Mouse (Mus musculus) CH12.LX (cell line): ENCODE measurements around the gene Rubcnl. TPM values are rescaled to one million over a fixed set of nuclear protein-coding genes. Genes with fewer than 3 reads are reported as not detected.

Experiments used
- DNase-seq: peaks from one replicate; pipeline ENCODE4 v3.0.0-alpha.2; 2013; ENCODE audit errors: extremely low read depth
- H3K27ac ChIP-seq: 2 replicates; pipeline ENCODE4 v1.5.1; 2012; ENCODE audit warnings: low read depth, mild to moderate bottlenecking, control low read depth, moderate library complexity; ENCODE audit not compliant: insufficient read depth
- H3K27me3 ChIP-seq: replicated peaks from 2 replicates; pipeline ENCODE3; 2012; ENCODE audit warnings: inconsistent platforms
- H3K36me3 ChIP-seq, 2 experiments: replicated peaks in 1 of 2; 2 replicates each; pipeline versions ENCODE3 to v1.6.1; 2012; ENCODE audit warnings: inconsistent platforms in 1 of 2, low read length in 1 of 2, mild to moderate bottlenecking in 1 of 2, mixed read lengths in 1 of 2, moderate library complexity in 1 of 2; ENCODE audit not compliant: control insufficient read depth in 1 of 2, insufficient read depth in 1 of 2
- H3K4me1 ChIP-seq, 2 experiments: 2 replicates each; pipeline ENCODE4 v1.6.1; 2012; ENCODE audit warnings: inconsistent platforms in 1 of 2, moderate library complexity in 1 of 2; ENCODE audit not compliant: insufficient read depth in 2 of 2, control insufficient read depth in 1 of 2
- H3K4me2 ChIP-seq: 2 replicates; pipeline ENCODE4 v1.6.1; 2012; ENCODE audit warnings: low read depth, mild to moderate bottlenecking, control low read depth; ENCODE audit not compliant: poor library complexity, insufficient read depth, severe bottlenecking
- H3K4me3 ChIP-seq, 3 experiments: fragments of 150-350 bp in 1 of 3; sonication (generic) in 1 of 3; replicated peaks in 1 of 3; 2 replicates each; pipeline versions ENCODE3 to v1.5.1; 2011 to 2012; ENCODE audit warnings: low read depth in 2 of 3, low read length in 2 of 3, mild to moderate bottlenecking in 2 of 3, moderate library complexity in 2 of 3, control low read depth in 1 of 3, improper control_type of control experiment in 1 of 3, inconsistent platforms in 1 of 3, mixed read lengths in 1 of 3; ENCODE audit not compliant: poor library complexity in 1 of 3
- H3K79me2 ChIP-seq: replicated peaks from 2 replicates; pipeline ENCODE4 v1.6.1; 2012; ENCODE audit warnings: mild to moderate bottlenecking, moderate library complexity; ENCODE audit not compliant: control insufficient read depth, poor library complexity, insufficient read depth, severe bottlenecking; ENCODE audit errors: extremely low read depth
- H3K9ac ChIP-seq: 2 replicates; pipeline ENCODE4 v1.6.1; 2012; ENCODE audit warnings: low read depth, mild to moderate bottlenecking, control low read depth, moderate library complexity; ENCODE audit not compliant: insufficient read depth
- H3K9me3 ChIP-seq: replicated peaks from 2 replicates; pipeline ENCODE3; 2012; ENCODE audit warnings: low read length, inconsistent platforms, mixed read lengths
- CHD1 ChIP-seq: IDR thresholded peaks from 2 replicates; pipeline ENCODE4 v1.6.1; 2012; ENCODE audit warnings: low read depth, low read length, improper control_type of control experiment, inconsistent platforms
- CHD2 ChIP-seq: IDR thresholded peaks from 2 replicates; pipeline ENCODE4 v1.6.1; 2011; ENCODE audit warnings: low read length, improper control_type of control experiment
- ELF1 ChIP-seq: IDR thresholded peaks from 2 replicates; pipeline ENCODE4 v1.6.1; 2014; ENCODE audit warnings: low read depth, mild to moderate bottlenecking, inconsistent platforms, low read length, improper control_type of control experiment
- JUND ChIP-seq: conservative IDR thresholded peaks from 2 replicates; pipeline ENCODE4 v1.6.1; 2011; ENCODE audit warnings: low read depth, low read length, improper control_type of control experiment
- MAX ChIP-seq: IDR thresholded peaks from 2 replicates; pipeline ENCODE4 v1.6.1; 2011; ENCODE audit warnings: low read length, improper control_type of control experiment
- MEF2A ChIP-seq: IDR thresholded peaks from 2 replicates; pipeline ENCODE4 v1.6.1; 2014; ENCODE audit warnings: low read depth, mild to moderate bottlenecking, inconsistent platforms, low read length, improper control_type of control experiment, borderline replicate concordance
- NELFE ChIP-seq: IDR thresholded peaks from 2 replicates; pipeline ENCODE4 v1.6.1; 2011; ENCODE audit warnings: low read depth, low read length, improper control_type of control experiment
- NRF1 ChIP-seq: IDR thresholded peaks from 2 replicates; pipeline ENCODE4 v1.6.1; 2014; ENCODE audit warnings: low read depth, mild to moderate bottlenecking, inconsistent platforms, low read length, improper control_type of control experiment, moderate library complexity
- RAD21 ChIP-seq: IDR thresholded peaks from 2 replicates; pipeline ENCODE4 v1.6.1; 2011; ENCODE audit warnings: low read depth, mild to moderate bottlenecking, low read length, improper control_type of control experiment, moderate library complexity
- TBP ChIP-seq: conservative IDR thresholded peaks from 2 replicates; pipeline ENCODE4 v1.6.1; 2011; ENCODE audit warnings: low read depth, low read length, improper control_type of control experiment
- USF1 ChIP-seq: IDR thresholded peaks from 2 replicates; pipeline ENCODE4 v1.6.1; 2014; ENCODE audit warnings: low read depth, mild to moderate bottlenecking, inconsistent platforms, low read length, improper control_type of control experiment
- ZC3H11A ChIP-seq: IDR thresholded peaks from 2 replicates; pipeline ENCODE4 v1.6.1; 2012; ENCODE audit warnings: low read depth, mild to moderate bottlenecking, inconsistent platforms, low read length, improper control_type of control experiment
- dilution Hi-C: fragments of 300-500 bp; cut with MboI; formaldehyde crosslinking; loops from 2 replicates; pipeline ENCODE4 v1.14.3; 2020; ENCODE audit warnings: low sequenced_read_pairs; ENCODE audit not compliant: extremely low pct_unique_long_range_greater_than_20kb, extremely low pct_ligation_motif_present
- in situ Hi-C: fragments of 300-500 bp; cut with MboI; formaldehyde crosslinking; loops from 3 replicates; pipeline ENCODE4 v1.14.3; 2019; ENCODE audit warnings: low sequenced_read_pairs, low pct_ligation_motif_present, low pct_unique_long_range_greater_than_20kb, mixed read lengths
- polyA plus RNA-seq: library from polyadenylated mRNA; unstranded; fragments of >175 nt; gene quantifications from 2 replicates; pipeline ENCODE4 v1.2.1, GENCODE M21; 2012; ENCODE audit warnings: low read depth; ENCODE audit not compliant: insufficient read length
- total RNA-seq, 2 experiments: library from RNA; depleted of rRNA; stranded (reverse); fragments of 300-350 nt in 1 of 2; fragments of >200 nt in 1 of 2; gene quantifications; 2 replicates each; pipeline ENCODE4 v1.2.3; 2012 to 2014

The Rubcnl gene
- total and polyA plus RNA-seq, 3 experiments = 24.7 to 27.2 (median 24.9) TPM

GRCm38 (mm10) chr14:74976972-74977371, 38.9 kb upstream of the Rubcnl start:
- no peak for TF ChIP-seq MAX
- peak; percentile 22; the same call in 1 of the 2 replicates for TF ChIP-seq ELF1
- TF ChIP-seq ZC3H11A = no peak
- Histone ChIP-seq H3K9me3 (no peaks in the 10 kb centered on the region), H3K27me3 (no peaks in the 10 kb centered on the region), H3K36me3 (peaks cover 0 to 19% of the 10 kb centered on the region in 2 experiments), H3K4me1 (peaks cover 6 to 30% of the 10 kb centered on the region in 2 experiments), H3K79me2 (no peaks in the 10 kb centered on the region), H3K9ac (no peak overlapping the region), H3K27ac (no peak overlapping the region), H3K4me3 (no peak overlapping the region), H3K4me2 (no peak overlapping the region)
- peak; percentile 22 for DNase-seq
- in situ Hi-C loops = no loop called here
- dilution Hi-C loops = no loop called here

GRCm38 (mm10) chr14:74981016-74981415, 34.8 kb upstream of the Rubcnl start:
- in situ Hi-C loops = no loop called here
- Histone ChIP-seq H3K4me2 (no peak overlapping the region), H3K27me3 (no peaks in the 10 kb centered on the region), H3K79me2 (no peaks in the 10 kb centered on the region), H3K36me3 (peaks cover 0 to 32% of the 10 kb centered on the region in 2 experiments), H3K4me1 (peaks cover 6 to 21% of the 10 kb centered on the region in 2 experiments), H3K27ac (no peak overlapping the region), H3K4me3 (no peak overlapping the region), H3K9me3 (no peaks in the 10 kb centered on the region), H3K9ac (no peak overlapping the region)
- DNase-seq = no peak
- TF ChIP-seq MEF2A (no peak), CHD2 (no peak), RAD21 (no peak), USF1 (no peak), JUND (no peak)
- dilution Hi-C loops = no loop called here

- Histone ChIP-seq H3K4me3 (no peak overlapping the region), H3K9ac (no peak overlapping the region), H3K27ac (no peak overlapping the region), H3K9me3 (no peaks in the 10 kb centered on the region), H3K27me3 (no peaks in the 10 kb centered on the region), H3K4me2 (no peak overlapping the region), H3K4me1 (peaks cover 7 to 24% of the 10 kb centered on the region in 2 experiments)
- dilution Hi-C loops = no loop called here
- no peak for DNase-seq
- no peak for TF ChIP-seq TBP
- no peak for TF ChIP-seq NRF1
- no peak for TF ChIP-seq CHD1
- TF ChIP-seq NELFE = no peak
- TF ChIP-seq, all 38 proteins: peak for 0
- in situ Hi-C loops = no loop called here
- no peaks in the 10 kb centered on the region for H3K79me2 ChIP-seq
- peaks cover 0 to 32% of the 10 kb centered on the region in 2 experiments for H3K36me3 ChIP-seq
Measured at GRCm38 (mm10) chr14:74983079-74983478, 32.7 kb upstream of the Rubcnl start.
